Mouse (Mus musculus) heart, postnatal 10 days (tissue): ENCODE measurements at regions not wholly inside any gene's neighbourhood (a gene's known extent, or its start where the extent isn't known, plus 50 kb on each side); places are given as distances from the start of the nearest gene placed in this dataset.
A peak's percentile ranks its signal among the peaks of the same experiment; 100 is the strongest.
"Not testable (repeated sequence)": the region's sequence is repeated elsewhere in the genome, so short reads cannot be mapped to it uniquely, and the experiment has no call there.

Experiments used
- DNase-seq, 2 experiments: peaks; one replicate each; pipeline ENCODE4 v3.0.0; 2021
- intact Hi-C: fragments of 180-260 bp; cut with DNase I; formaldehyde crosslinking; loops from one replicate; pipeline ENCODE4 v1.15.1; 2025

DNA sequence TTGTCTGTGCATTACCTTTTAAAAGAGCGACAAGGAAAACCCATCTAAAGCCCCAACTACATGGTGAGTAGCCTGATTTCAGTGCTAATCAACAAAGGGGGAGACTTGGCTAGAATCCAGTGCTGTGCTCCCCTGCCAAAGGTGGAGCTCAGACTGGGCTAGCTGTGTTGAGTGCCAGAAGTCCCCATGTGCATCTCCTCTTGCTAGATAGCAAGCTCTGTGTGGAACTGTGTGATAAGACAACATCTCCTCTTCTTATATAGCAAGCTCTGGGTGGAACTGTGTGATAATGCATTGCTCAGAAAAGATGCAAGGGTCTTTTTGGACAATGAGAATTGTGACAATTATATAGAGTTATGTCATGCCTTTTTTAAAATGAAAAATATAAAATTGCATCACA is 741.4 kb downstream of the Adam6a start:
- intact Hi-C loops: no loop called here
- no peak for DNase-seq

DNA sequence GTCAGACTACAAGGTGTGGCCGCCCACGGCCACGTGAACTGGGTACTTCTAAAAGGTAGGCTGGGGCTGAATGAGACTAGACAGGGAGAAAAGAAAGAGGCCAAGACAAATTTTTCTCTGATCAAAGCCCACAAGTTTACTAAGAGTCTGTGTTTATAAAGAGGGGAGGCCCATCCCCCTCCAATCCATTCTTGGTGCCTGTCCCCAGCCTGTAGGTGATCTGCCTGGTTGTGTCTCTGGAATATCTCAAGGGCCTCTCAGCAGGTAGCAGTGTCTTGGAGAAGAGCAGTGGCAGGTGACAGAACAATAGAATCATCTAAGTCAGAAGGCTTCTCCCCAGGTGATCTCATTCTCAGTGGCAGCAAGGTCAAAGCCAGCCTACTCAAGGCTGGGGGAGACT is 743.3 kb downstream of the Adam6a start:
- intact Hi-C loops: no loop called here

DNA sequence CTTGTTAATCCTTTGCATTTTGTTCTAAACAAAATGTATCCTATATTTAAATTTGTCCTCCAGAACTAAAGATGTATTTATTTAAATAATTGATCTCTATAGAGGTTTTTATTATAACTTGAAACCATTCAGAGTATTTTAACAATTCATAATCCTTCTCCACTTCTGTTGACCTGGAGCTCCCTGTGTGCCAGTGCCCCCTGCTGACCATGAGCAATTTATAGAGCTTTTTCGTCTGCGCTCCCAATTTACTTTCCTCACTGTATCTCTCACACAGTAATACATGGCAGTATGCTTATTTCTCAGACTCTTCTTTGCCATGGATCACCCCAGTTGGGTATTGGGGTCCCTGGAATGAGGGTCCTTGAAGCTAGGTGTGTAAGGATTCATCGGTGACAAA is 747.4 kb downstream of the Adam6a start:
- intact Hi-C loops: no loop called here

More for the DNA sequence above, 743.3 kb downstream of the Adam6a start:
- no peak for DNase-seq

DNA sequence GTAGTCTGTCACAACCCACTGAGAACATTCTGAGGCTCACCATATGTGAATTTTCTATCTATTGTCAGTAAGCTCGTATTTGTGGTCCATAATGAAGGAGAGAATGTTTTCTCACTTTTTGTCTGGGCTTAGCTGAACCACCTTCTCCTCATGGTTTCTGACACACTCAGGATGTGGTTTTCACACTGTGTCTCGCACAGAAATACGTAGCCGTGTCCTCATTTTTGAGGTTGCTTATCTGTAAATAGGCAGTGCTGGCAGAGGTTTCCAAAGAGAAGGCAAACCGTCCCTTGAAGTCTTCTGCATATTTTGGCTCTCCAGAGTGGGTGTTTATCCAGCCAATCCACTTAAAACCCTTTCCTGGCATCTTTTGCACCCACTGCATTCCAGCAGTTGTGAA is 756.1 kb downstream of the Adam6a start:
- intact Hi-C loops: no loop called here
- DNase-seq: no peak

More for the DNA sequence above, 747.4 kb downstream of the Adam6a start:
- DNase-seq: no peak

DNA sequence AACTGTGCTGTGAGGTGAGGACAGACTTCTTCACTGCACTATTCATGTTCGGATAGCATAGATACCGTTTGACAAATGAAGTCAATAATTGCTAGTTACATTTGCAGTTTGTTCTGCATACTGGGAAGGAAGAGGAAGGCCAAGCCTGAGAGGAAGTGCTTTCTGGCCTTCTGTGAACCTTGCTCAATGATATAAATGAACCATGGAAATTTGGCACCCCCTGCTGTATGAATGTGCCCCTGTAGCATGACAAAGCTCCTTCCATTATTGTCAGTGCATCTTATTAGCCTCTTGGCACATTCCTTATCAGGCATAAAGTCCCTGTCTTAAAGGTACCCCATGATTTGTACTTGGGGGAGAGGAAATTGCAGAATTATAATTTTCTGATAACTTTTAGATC is 758.0 kb downstream of the Adam6a start:
- no peak for DNase-seq
- intact Hi-C loops: no loop called here

DNA sequence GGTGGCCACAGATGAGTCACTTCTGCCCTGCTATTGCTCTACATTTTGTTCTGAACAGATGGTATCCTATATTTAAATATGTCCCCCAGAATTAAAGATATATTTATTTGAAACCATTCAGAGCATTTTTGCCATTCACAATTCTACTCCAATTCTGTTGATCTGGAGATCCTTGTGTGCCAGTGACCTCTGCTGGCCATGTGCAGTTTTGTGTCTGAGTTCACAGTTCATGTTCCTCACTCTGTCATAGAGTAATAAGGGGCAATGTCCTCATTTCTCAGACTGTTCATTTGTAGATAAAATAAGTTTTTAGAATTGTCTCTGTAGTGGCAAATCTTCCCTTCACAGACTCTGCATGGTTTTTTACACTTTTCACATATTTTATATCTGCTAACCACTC is 788.8 kb downstream of the Adam6a start:
- intact Hi-C loops: no loop called here

DNA sequence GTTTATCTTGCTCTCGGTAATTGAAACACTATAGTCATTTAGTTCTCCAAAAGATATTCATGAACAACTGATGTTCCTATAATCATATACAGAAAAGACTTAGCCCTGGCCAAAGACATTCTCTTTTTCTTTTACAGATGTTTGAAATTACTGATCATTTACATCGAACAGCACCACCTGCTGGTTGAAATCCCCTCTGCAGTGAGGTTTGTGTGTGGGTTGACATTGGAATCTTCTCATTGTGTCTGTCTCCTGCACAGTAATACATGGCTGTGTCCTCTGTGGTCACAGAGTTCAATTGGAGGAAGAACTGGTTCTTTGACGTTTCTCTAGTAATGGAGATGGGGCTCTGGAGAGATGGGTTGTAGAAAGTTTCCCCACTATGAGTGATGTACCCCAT is 822.6 kb downstream of the Adam6a start:
- no peak for DNase-seq
- intact Hi-C loops: no loop called here

More for the DNA sequence above, 788.8 kb downstream of the Adam6a start:
- DNase-seq: no peak

DNA sequence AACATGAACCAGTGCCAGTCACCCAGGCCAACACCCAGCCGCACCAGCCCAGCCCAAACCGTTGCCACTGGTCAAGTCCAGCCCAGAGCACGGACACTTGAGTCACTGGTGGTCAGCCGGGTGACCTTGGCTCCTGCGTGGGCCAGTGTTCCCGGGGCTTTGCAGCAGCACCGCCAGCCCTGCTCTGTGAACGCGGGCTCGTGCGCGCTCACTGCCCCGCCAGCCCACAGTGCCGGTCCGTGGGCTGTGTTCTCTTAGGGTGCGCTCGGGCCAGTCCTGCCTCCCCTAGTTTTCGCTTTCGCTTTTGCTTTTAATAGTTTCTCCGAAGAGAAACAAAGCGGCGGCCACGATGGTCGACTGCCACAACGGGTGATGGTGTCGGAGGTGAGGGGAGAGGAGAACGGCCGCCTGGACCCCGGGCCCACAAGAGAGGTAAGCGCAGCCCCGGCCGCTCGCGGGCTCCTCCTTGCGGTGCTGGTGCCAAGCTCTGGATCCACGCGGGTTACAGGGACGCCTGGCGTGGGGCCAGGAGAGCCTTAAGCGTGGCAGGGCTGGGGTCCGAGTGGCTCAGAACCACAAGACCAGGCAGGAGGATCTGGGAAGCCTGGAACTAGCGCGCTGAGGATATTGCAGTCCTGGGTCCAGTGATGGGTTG is 835.1 kb downstream of the Adam6a start:
- DNase-seq: peak; percentile 13 to 23
- intact Hi-C loops: not testable (repeated sequence)

DNA sequence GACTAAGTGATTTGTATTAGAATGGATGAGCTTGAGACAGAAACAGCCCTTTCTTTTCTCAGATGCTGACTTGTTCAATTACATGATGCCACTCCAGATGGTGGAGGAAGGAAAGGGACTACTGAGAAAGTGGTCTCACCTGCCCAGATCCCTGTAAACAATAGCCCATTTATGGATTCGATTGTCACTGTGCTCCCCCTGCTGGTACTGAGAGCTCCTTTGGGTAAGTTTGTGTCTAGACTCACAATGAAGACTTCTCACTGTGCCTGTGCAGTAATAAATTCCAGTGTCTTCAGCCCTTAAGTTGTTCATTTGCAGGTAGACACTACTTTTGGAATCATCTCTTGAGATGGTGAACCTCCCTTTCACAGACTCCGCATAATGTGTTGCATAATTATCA is 847.7 kb downstream of the Adam6a start:
- intact Hi-C loops: no loop called here
- no peak for DNase-seq

DNA sequence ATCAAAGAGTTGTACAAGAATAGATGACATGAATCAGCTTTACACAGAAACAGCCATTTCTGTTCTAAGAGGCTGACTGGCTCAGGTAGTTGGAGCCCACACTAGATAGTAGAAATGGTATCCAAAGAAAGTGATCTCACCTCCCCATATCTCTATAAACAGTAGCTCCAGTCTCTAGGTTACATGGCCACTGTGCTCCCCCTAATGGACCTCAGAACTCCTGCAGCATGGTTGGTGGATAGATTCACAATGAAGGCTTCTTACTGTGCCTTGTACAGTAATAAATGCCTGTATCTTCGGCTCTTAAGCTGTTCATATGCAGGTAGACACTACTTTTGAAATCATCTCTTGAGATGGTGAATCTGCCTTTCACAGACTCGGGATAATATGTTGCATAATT is 862.5 kb downstream of the Adam6a start:
- no peak for DNase-seq
- intact Hi-C loops: loop anchor here (10.0 kb wide), 1 partner anchor 429 kb away; no protein-coding TSS in a partner anchor

DNA sequence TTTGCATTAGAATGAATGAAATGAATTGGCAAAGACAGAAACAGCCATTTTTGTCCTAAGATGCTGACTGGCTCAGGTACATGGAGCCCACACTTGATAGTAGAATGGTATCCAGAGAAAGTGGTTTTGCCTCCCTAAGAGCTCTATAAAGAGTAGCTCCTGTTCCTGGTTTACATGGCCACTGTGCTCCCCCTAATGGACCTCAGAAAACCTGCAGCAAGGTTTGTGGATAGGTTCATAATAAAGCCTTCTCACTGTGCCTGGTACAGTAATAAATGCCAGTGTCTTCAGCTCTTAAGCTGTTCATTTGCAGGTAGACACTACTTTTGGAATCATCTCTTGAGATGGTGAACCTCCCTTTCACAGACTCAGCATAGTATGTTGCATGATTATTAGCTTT is 890.8 kb downstream of the Adam6a start:
- DNase-seq: no peak
- intact Hi-C loops: no loop called here

DNA sequence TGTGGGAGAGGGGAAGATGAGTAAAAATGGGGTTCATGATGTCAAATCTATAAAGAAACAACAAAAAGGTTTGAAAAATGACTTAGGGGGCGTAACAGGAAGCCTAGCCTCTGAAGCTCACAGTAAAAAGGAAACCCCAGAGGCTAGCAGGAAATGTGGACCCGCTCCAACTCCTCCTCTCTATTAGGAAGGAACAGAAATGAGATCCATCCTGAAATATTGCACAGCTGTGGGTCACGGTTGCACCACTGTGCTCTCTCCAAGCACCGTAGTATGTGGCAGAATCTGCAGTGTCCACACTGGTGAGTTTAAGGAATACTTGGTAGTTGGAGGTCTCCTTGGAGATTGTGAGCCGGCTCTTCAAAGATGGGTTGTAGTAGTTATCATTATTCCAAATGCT is 918.3 kb downstream of the Adam6a start:
- no peak for DNase-seq
- intact Hi-C loops: no loop called here

DNA sequence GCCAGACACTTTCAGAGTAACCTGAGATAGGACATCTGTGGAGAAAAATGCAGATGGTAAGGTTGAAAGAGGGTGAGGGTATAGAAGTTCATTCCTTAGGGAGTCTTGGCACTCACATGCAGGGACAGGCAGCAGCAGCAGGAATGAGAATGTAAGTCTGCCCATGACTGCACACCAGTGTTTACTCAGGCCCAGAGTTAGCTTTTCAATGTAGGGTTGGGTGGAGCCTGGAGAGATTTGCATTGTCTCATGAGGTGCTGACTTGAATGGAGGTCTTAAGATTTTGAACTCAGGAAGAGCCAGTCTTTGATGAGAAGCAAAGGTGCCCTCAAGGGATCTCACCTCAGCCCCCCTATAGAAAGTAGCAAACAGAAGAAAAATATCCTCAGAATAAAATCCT is 918.9 kb downstream of the Adam6a start:
- intact Hi-C loops: no loop called here
- DNase-seq: no peak

DNA sequence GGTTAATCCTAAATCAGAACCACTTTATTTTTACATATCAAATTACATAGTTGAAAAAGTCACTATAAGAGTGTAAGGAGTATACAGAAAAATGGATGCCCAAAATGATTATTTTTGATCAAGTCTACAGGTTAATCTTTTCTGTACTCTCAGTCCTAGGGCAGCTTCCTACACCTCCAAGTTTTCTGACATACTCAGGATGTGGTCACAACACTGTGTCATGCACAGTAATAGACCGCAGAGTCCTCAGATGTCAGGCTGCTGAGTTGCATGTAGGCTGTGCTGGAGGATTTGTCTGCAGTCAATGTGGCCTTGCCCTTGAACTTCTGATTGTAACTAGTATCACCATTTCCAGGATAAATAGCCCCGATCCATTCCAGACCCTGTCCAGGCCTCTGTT is 925.1 kb downstream of the Adam6a start:
- no peak for DNase-seq
- intact Hi-C loops: no loop called here

DNA sequence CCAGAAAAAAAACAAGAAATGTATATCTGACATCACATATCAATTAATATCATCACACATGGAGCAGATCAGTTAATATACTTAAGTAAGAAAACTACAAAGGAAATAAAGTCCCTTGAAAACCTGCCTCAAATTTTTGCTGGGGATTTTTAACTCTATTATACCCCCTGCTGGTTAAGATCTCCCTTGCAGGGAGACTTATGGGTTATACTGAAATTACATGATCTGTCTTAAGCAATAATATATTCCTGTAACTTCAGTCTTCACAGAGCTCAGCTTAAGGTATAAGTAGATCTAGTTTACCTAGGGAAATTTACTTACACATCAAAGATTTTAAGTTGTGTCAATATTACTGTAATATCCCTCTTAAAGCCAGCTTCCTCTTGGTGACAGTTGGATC is 929.0 kb downstream of the Adam6a start:
- intact Hi-C loops: not testable (repeated sequence)

DNA sequence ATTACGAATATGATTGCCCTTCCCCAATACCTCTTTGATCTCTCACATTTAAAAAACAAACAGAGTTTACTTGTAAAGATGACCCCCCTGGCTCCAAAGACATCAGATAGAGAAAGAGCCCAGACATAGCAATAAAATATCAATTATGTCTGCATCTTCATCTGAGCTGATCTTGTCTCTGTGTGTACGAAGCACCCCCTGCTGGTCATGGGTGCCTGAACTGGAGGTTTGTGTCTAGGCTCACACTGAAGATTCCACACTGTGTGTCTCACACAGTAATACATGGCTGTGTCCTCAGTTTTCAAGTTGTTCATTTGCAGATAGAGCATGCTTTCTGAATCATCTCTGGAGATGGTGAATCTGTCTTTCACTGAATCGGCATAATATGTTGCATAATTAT is 935.0 kb downstream of the Adam6a start:
- no peak for DNase-seq
- intact Hi-C loops: no loop called here

More for the DNA sequence above, 929.0 kb downstream of the Adam6a start:
- DNase-seq: not testable (repeated sequence)

DNA sequence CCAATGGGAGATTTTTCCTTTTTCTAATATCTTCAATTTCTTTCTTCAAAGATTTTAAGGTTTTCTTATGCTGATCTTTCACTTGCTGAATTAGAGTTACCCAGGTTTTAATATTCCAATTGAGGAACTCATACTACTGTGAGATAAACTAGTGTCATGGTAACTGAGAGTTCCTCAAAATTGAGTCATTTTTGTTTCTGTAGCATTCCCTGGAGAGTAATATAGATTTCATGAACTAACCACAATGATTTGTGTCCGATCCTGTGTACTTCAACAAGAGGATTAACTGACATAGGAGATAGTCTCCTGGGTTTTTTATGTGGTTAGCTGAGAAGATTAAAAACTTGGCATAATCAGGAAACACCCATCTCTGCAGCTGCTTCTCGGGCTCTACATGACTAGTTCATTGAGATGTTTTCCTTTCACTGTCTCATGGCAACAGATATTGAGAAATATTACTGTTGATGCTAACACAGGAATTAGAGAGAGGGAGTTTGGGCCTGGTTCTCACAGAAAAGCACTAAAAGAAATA is 949.9 kb downstream of the Adam6a start:
- DNase-seq, intact Hi-C loops: not testable (repeated sequence)

DNA sequence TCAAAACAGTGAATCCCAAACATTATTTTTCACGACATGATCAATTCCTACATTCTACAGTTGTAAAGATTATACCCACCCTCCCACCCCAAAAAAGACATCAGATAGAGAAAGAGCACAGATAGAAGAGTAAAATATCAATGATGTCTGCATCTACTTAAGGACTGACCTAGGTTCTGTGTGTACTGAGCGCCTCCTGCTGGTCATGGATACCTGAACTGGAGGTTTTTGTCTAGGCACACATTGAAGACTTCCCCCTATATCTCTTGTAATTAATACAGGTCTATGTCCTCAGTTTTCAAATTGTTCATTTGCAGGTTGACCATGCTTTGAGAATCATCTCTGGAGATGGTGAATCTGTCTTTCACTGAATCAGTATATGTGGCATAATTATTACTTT is 952.0 kb downstream of the Adam6a start:
- DNase-seq: no peak
- intact Hi-C loops: no loop called here

DNA sequence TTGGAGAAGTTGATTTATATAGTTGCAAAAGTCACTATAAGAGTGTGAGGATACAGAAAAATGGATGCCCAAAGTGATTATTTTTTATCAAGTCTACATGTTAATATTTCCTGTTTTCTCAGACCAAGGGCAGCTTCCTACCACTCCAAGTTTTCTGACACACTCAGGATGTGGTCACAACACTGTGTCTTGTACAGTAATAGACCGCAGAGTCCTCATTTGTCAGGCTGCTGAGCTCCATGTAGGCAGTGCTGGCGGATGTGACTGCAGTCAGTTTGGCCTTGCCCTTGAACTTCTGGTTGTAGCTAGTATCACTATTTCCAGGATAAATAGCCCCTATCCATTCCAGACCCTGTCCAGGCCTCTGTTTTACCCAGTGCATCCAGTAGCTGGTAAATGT is 969.4 kb downstream of the Adam6a start:
- DNase-seq: no peak
- intact Hi-C loops: no loop called here

DNA sequence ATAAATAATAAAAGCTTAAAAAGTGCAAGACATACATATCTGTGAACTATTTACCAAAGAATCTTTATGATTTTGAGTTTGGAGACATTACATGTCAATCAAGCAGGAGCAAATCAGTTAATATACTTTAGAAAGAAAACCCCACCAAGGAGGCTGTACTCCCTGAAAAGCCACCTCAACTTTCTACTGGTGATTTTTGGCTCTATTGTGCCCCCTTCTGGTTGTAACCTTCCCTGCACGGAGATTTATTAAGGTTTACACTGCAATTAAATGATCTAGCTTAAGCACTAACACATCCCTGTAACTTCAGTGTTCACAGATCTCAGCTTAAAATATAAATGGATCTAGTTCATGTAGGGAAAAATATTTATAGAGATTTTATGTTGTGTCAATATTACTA is 998.4 kb downstream of the Adam6a start:
- intact Hi-C loops, DNase-seq: not testable (repeated sequence)

DNA sequence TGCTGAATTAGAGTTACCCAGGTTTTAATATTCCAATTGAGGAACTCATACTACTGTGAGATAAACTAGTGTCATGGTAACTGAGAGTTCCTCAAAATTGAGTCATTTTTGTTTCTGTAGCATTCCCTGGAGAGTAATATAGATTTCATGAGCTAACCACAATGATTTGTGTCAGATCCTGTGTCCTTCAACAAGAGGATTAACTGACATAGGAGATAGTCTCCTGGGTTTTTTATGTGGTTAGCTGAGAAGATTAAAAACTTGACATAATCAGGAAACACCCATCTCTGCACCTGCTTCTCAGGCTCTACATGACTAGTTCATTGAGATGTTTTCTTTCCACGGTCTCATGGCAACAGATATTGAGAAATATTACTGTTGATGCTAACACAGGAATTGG is 1001.2 kb downstream of the Adam6a start:
- intact Hi-C loops, DNase-seq: not testable (repeated sequence)

DNA sequence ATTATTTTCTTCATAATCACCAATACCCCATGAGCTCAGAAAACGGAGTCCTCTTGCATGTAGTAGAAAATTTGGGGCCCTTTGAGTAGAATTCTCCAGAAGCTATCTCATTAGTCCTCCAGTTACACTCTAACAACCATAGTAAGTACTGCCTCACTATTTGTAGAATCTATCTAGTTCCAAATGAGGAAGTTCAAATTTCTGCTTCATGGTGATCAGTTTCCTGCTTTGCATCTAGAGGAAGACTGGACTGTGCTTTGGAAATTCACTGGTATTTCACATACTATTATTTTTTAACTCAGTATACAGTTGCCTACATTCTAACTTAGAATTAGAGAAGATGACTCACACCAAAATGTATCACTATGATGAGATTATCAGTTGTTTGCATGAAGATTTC is 1018.7 kb downstream of the Adam6a start:
- no peak for DNase-seq
- intact Hi-C loops: no loop called here

DNA sequence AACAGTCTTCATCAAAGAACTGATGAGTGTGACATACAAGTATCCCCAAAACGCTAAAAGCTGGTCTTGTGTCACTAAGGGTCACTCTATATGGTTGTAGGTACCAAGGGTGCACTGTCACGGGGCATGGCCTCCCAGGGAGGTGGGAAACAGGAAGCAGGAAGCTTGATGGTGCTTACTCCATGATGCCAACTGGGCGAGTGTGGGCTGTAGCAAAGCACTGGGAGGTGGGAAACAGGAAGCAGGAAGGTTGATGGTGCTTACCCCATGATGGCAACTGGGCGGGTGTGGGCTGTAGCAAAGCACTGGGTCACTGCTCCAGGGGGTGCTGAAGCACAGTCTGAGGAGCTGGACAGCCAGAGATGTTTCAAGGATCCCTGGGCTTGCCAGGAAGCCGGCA is 1019.3 kb downstream of the Adam6a start:
- no peak for DNase-seq
- intact Hi-C loops: no loop called here
